Mouse (Mus musculus) ES-E14 (cell line): Measurements from ENCODE around the gene Smc5.

Experiments
- HCFC1 ChIP-seq: IDR thresholded peaks from 2 replicates; pipeline ENCODE4 v1.6.1; 2012; ENCODE audit warnings: low read length, inconsistent platforms, borderline replicate concordance; ENCODE audit not compliant: insufficient read depth
- MAFK ChIP-seq: IDR thresholded peaks from 2 replicates; pipeline ENCODE4 v1.6.1; 2014; ENCODE audit warnings: mild to moderate bottlenecking, low read depth, low read length, inconsistent platforms; ENCODE audit not compliant: insufficient read depth
- ZC3H11A ChIP-seq: IDR thresholded peaks from 2 replicates; pipeline ENCODE4 v1.6.1; 2012; ENCODE audit warnings: low read depth, mild to moderate bottlenecking, inconsistent platforms, low read length, borderline replicate concordance

DNA sequence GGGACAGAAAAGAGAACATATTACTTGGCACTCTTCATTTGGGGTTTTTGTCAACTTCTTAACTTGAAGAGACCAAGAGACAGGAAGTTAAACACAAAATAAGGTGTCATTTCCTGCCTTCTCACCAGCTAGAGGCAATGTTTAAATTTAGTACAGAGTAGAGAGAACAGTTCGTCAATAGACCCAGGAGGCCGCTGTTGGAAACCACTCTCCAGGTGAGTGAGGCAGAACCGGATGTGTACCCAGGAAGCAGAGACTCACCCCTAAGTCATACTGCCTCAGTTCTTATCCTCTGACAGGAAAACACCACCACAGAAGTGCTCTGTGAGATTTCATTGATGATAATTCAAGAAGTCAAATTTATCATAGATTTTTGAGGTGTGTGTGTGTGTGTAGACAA is 49.4 kb upstream of the Smc5 start:
- no peak for TF ChIP-seq ZC3H11A
- TF ChIP-seq MAFK, result no peak
- no peak for TF ChIP-seq HCFC1
